Mouse (Mus musculus): ENCODE measurements around the gene Ttc1.

GRCm38 (mm10) chr11:43688850-43689249 is 59.0 kb downstream of the Ttc1 start:
- TF ChIP-seq POLR2A (IDR thresholded peaks at IDR 0.05; ENCODE audit: insufficient read depth, low read depth, low read length) (no peak), CTCF (IDR thresholded peaks at IDR 0.05; ENCODE audit: insufficient read depth, low read depth, low read length) (no peak)
